Mouse (Mus musculus): Measurements from ENCODE around the gene Nabp2. TPM values are rescaled to one million over a fixed set of nuclear protein-coding genes. Genes with fewer than 3 reads are reported as not detected.

The Nabp2 gene
- 61.9 and 63.3 TPM in 2 replicates for polyA plus RNA-seq (2014; fragmentation: Nextera tagmentation; extraction: Ambion mirVana)

GRCm38 (mm10) chr10:128411211-128412054, at the start of gene Nabp2, which contains the start of gene Rnf41:
Gene Nabp2 (minus strand): TSS chr10:128411492.
Gene Rnf41 (plus strand): TSS chr10:128411657.
- peak; percentile 99 for DNase-seq (ENCODE audit: low spot score)
- Histone ChIP-seq H3K9me3 (ENCODE audit: control insufficient read depth, low read length) (no peaks in the 10 kb centered on the region), H3K36me3 (ENCODE audit: control insufficient read depth, insufficient read depth, low read length) (peaks cover 21% of the 10 kb centered on the region), H3K4me1 (ENCODE audit: control insufficient read depth, insufficient read depth, low read length) (peaks cover 24% of the 10 kb centered on the region), H3K27ac (replicated peaks; ENCODE audit: low read depth, low read length) (peak within 1 kb of the TSS; percentile 95), H3K9ac (ENCODE audit: low read depth, low read length) (peak within 1 kb of the TSS; percentile 77), H3K4me3 (ENCODE audit: low read depth, low read length) (peak within 1 kb of the TSS; percentile 78), H3K4me2 (ENCODE audit: low read depth, low read length) (peak within 1 kb of the TSS; percentile 88), H3K27me3 (replicated peaks; ENCODE audit: control insufficient read depth, insufficient read depth, low read length) (no peaks in the 10 kb centered on the region)
- ATAC-seq (ENCODE audit: low read depth) = peak; percentile 90
- 2% methylated on average over 28 of the region's 50 CpGs for WGBS

DNA sequence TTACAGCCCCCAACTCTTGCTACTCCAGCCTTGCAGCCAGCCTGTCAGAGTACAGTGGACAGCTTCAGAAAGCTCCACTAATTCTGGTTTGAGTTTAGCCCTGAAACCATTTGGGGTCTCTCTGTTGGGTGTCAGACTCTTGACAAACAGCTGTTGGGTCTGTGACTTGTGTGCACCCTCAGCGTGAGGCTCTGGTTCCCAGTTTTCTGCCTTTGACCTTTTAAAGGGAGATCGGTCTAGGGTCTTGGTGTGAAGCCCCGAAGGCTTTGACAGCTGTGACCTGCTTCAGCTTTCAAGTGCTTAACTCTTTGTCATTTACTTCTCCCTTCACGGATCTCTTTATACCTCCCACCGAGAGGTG, 49.0 kb upstream of the Nabp2 start:
- no peak for DNase-seq (ENCODE audit: low spot score)
- no peaks in the 10 kb centered on the region for H3K27me3 ChIP-seq (replicated peaks; ENCODE audit: control insufficient read depth, insufficient read depth, low read length)
- 3% methylated on average over 5 of the region's 5 CpGs for WGBS
- H3K27ac ChIP-seq (replicated peaks; ENCODE audit: low read depth, low read length) = peak overlapping the region; percentile 95
- peak overlapping the region; percentile 95 for H3K9ac ChIP-seq (ENCODE audit: low read depth, low read length)
- peaks cover 42% of the 10 kb centered on the region for H3K36me3 ChIP-seq (ENCODE audit: control insufficient read depth, insufficient read depth, low read length)
- H3K4me2 ChIP-seq (ENCODE audit: low read depth, low read length) = peak overlapping the region; percentile 80
- H3K4me3 ChIP-seq (ENCODE audit: low read depth, low read length) = peak overlapping the region; percentile 92
- H3K9me3 ChIP-seq (ENCODE audit: control insufficient read depth, low read length) = no peaks in the 10 kb centered on the region
- no peak for ATAC-seq (ENCODE audit: low read depth)
- peaks cover 9% of the 10 kb centered on the region for H3K4me1 ChIP-seq (ENCODE audit: control insufficient read depth, insufficient read depth, low read length)

- under 1% methylated on average over 22 of the region's 67 CpGs for WGBS
- H3K9ac ChIP-seq (ENCODE audit: low read depth, low read length) = peak overlapping the region; percentile 95
- H3K27me3 ChIP-seq (replicated peaks; ENCODE audit: control insufficient read depth, insufficient read depth, low read length) = no peaks in the 10 kb centered on the region
- peak overlapping the region; percentile 95 for H3K27ac ChIP-seq (replicated peaks; ENCODE audit: low read depth, low read length)
- peak overlapping the region; percentile 80 for H3K4me2 ChIP-seq (ENCODE audit: low read depth, low read length)
- peak; percentile 50 for ATAC-seq (ENCODE audit: low read depth)
- H3K4me3 ChIP-seq (ENCODE audit: low read depth, low read length) = peak overlapping the region; percentile 92
- peaks cover 9% of the 10 kb centered on the region for H3K4me1 ChIP-seq (ENCODE audit: control insufficient read depth, insufficient read depth, low read length)
- peaks cover 36% of the 10 kb centered on the region for H3K36me3 ChIP-seq (ENCODE audit: control insufficient read depth, insufficient read depth, low read length)
- DNase-seq (ENCODE audit: low spot score) = peak; percentile 39
- no peaks in the 10 kb centered on the region for H3K9me3 ChIP-seq (ENCODE audit: control insufficient read depth, low read length)
These were observed 48.3 kb upstream of the Nabp2 start for GRCm38 (mm10) chr10:128459409-128460269.

DNA sequence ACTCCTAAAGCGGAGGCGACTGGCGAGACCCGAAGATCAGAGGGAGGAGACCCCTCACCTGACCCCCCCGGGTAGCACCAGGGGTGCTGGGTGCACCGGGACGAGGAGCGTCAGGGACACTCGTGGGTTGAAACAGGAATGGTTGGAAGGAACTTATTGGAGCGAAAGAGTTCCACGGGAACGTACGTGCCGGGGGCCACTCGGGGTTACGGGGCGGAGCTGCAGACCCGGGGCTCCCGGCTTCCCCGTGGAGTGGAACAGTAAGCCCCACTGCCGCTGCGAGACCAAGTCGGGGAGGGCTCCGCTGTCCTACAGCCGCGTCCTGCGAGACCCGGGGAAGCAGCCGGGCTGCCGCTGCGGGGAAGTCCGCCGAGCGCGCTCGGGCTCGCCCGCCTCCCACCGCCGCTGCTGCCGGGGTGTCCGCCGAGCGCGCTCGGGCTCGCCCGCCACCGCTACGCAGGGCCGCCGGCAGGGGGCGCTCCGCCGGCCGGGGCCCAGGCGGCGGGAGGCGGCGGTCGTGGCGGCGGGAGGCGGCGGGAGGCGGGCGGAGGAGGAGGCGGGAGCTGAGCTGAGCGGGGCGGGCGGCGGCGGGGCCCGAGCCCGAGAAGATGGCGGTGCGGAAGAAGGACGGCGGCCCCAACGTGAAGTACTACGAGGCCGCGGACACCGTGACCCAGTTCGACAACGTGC, 47.6 kb upstream of the Nabp2 start, which contains the start of gene Smarcc2:
TSS of gene Smarcc2 (plus strand) at position 530 of the 690 bp plus-strand sequence.
- peak within 1 kb of the TSS; percentile 95 for H3K27ac ChIP-seq (replicated peaks; ENCODE audit: low read depth, low read length)
- peaks cover 9% of the 10 kb centered on the region for H3K4me1 ChIP-seq (ENCODE audit: control insufficient read depth, insufficient read depth, low read length)
- peak within 1 kb of the TSS; percentile 80 for H3K4me2 ChIP-seq (ENCODE audit: low read depth, low read length)
- DNase-seq (ENCODE audit: low spot score) (peak; percentile 82), ATAC-seq (ENCODE audit: low read depth) (peak; percentile 84)
- under 1% methylated on average over 16 of the region's 86 CpGs for WGBS
- peak within 1 kb of the TSS; percentile 95 for H3K9ac ChIP-seq (ENCODE audit: low read depth, low read length)
- H3K27me3 ChIP-seq (replicated peaks; ENCODE audit: control insufficient read depth, insufficient read depth, low read length) = no peaks in the 10 kb centered on the region
- H3K9me3 ChIP-seq (ENCODE audit: control insufficient read depth, low read length) = no peaks in the 10 kb centered on the region
- peaks cover 28% of the 10 kb centered on the region for H3K36me3 ChIP-seq (ENCODE audit: control insufficient read depth, insufficient read depth, low read length)
- peak within 1 kb of the TSS; percentile 92 for H3K4me3 ChIP-seq (ENCODE audit: low read depth, low read length)

DNA sequence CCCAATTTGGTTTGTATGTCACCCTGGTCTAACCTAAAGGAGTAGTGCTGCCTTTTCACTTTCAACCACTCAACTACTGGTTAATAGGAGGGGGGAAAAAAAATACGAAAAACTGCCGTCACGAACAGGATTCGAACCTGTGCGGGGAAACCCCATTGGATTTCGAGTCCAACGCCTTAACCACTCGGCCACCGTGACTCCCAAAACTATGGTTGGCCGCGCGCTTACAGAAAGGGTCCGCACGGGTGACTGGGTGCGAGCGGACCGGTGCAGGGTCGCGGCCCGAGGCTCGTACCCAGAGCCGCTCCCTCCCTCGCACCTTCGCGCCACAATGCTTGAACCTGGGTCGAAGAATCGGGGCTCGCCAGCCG, 47.0 kb upstream of the Nabp2 start:
- under 1% methylated on average over 29 of the region's 29 CpGs for WGBS

DNA sequence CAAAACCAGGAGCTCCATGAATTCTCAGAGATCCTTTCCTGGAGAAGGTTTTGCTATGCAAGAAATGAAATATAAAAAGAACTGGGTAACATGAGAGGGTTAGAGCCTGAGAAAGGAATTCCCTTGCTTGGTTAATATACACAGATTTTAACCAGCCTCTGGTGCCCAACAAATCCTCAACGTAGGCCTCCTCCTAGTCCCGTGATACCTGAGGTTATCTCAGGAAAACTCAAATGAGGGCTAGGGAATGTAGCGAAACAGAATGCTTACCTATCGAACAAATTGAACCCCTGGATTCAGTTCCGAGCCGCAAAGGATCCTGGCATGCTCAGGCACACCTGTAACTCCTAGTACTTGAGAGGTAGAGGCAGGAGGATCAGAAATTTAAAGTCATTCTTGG, 46.4 kb upstream of the Nabp2 start:
- Histone ChIP-seq H3K4me1 (ENCODE audit: control insufficient read depth, insufficient read depth, low read length) (peaks cover 9% of the 10 kb centered on the region), H3K9ac (ENCODE audit: low read depth, low read length) (no peak overlapping the region), H3K27me3 (replicated peaks; ENCODE audit: control insufficient read depth, insufficient read depth, low read length) (no peaks in the 10 kb centered on the region), H3K4me3 (ENCODE audit: low read depth, low read length) (peak overlapping the region; percentile 92; the same call in 1 of the 2 replicates), H3K27ac (replicated peaks; ENCODE audit: low read depth, low read length) (no peak overlapping the region), H3K36me3 (ENCODE audit: control insufficient read depth, insufficient read depth, low read length) (peaks cover 16% of the 10 kb centered on the region), H3K4me2 (ENCODE audit: low read depth, low read length) (no peak overlapping the region), H3K9me3 (ENCODE audit: control insufficient read depth, low read length) (no peaks in the 10 kb centered on the region)
- DNase-seq (ENCODE audit: low spot score) (no peak), ATAC-seq (ENCODE audit: low read depth) (no peak)
- 83% methylated on average over 6 of the region's 6 CpGs for WGBS

More for the DNA sequence above, 47.0 kb upstream of the Nabp2 start:
- no peaks in the 10 kb centered on the region for H3K9me3 ChIP-seq (ENCODE audit: control insufficient read depth, low read length)
- DNase-seq (ENCODE audit: low spot score) (peak; percentile 83), ATAC-seq (ENCODE audit: low read depth) (peak; percentile 62)
- H3K27me3 ChIP-seq (replicated peaks; ENCODE audit: control insufficient read depth, insufficient read depth, low read length) = no peaks in the 10 kb centered on the region
- H3K4me1 ChIP-seq (ENCODE audit: control insufficient read depth, insufficient read depth, low read length) = peaks cover 9% of the 10 kb centered on the region
- H3K36me3 ChIP-seq (ENCODE audit: control insufficient read depth, insufficient read depth, low read length) = peaks cover 23% of the 10 kb centered on the region
- H3K4me2 ChIP-seq (ENCODE audit: low read depth, low read length) = peak overlapping the region; percentile 80
- peak overlapping the region; percentile 95 for H3K27ac ChIP-seq (replicated peaks; ENCODE audit: low read depth, low read length)
- peak overlapping the region; percentile 95 for H3K9ac ChIP-seq (ENCODE audit: low read depth, low read length)
- H3K4me3 ChIP-seq (ENCODE audit: low read depth, low read length) = peak overlapping the region; percentile 92

DNA sequence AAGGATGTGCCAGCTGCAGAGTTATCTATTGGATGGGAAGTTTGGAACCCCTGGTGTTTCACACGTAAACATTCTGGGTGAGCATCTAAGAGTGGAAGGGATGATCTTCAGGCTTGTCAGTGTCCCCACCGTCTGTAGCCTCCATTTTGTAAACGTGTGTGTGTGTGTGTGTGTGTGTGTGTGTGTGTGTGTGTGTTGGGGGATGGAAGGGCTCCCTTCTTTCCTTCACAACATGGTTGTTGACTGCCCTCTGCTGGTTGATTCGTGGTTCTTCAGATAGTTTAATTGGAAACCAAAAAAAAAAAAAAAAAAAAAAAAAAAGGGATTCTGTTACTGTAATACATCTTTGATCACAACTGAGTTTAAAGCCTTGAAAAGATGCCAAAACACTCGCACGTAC, 44.0 kb upstream of the Nabp2 start:
- Histone ChIP-seq H3K9me3 (ENCODE audit: control insufficient read depth, low read length) (no peaks in the 10 kb centered on the region), H3K9ac (ENCODE audit: low read depth, low read length) (peak overlapping the region; percentile 38; the same call in 1 of the 2 replicates), H3K4me3 (ENCODE audit: low read depth, low read length) (peak overlapping the region; percentile 18), H3K36me3 (ENCODE audit: control insufficient read depth, insufficient read depth, low read length) (no peaks in the 10 kb centered on the region), H3K4me1 (ENCODE audit: control insufficient read depth, insufficient read depth, low read length) (peaks cover 2% of the 10 kb centered on the region; the same call in 1 of the 2 replicates), H3K4me2 (ENCODE audit: low read depth, low read length) (peak overlapping the region; percentile 42), H3K27ac (replicated peaks; ENCODE audit: low read depth, low read length) (no peak overlapping the region), H3K27me3 (replicated peaks; ENCODE audit: control insufficient read depth, insufficient read depth, low read length) (no peaks in the 10 kb centered on the region)
- DNase-seq (ENCODE audit: low spot score) = peak; percentile 94
- WGBS = 6% methylated on average over 6 of the region's 6 CpGs
- no peak for ATAC-seq (ENCODE audit: low read depth)

DNA sequence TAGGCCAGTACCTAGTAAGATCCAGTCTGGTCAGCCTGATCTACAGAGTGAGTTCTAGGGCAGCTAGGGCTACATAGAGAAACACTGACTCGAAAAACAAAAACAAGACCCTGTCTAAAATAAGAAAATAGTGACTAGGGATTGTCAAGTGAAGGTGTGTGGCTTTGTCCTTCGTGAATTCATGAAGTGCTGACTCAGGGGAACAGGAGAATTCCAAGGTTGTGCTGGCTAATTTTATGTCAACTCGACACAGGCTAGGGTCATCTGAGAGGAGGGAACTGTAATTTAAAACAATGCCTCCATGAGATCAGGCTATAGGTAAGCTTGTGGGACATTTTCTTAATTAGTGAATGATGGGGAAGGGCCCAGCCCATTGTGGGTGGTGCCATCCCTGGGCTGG, 43.2 kb upstream of the Nabp2 start:
- Histone ChIP-seq H3K36me3 (ENCODE audit: control insufficient read depth, insufficient read depth, low read length) (no peaks in the 10 kb centered on the region), H3K27me3 (replicated peaks; ENCODE audit: control insufficient read depth, insufficient read depth, low read length) (no peaks in the 10 kb centered on the region), H3K4me1 (ENCODE audit: control insufficient read depth, insufficient read depth, low read length) (no peaks in the 10 kb centered on the region), H3K9me3 (ENCODE audit: control insufficient read depth, low read length) (no peaks in the 10 kb centered on the region), H3K9ac (ENCODE audit: low read depth, low read length) (no peak overlapping the region), H3K4me3 (ENCODE audit: low read depth, low read length) (no peak overlapping the region), H3K27ac (replicated peaks; ENCODE audit: low read depth, low read length) (no peak overlapping the region), H3K4me2 (ENCODE audit: low read depth, low read length) (no peak overlapping the region)
- WGBS = 68% methylated on average over 3 of the region's 3 CpGs
- ATAC-seq (ENCODE audit: low read depth) (no peak), DNase-seq (ENCODE audit: low spot score) (no peak)
